Mouse (Mus musculus) cortical plate, adult 2 months (tissue): ENCODE results near the gene Gpr153. TPM values are rescaled to one million over a fixed set of nuclear protein-coding genes. Genes with fewer than 3 reads are reported as not detected.
A peak's percentile ranks its signal among the peaks of the same experiment; 100 is the strongest.

Source experiments
- H3K27ac ChIP-seq: fragments of 200-500 bp; 2 replicates; pipeline ENCODE4 v1.5.1; 2012; ENCODE audit warnings: low read length, control low read depth, inconsistent platforms; ENCODE audit not compliant: insufficient read depth
- H3K4me1 ChIP-seq: fragments of 200-500 bp; 2 replicates; pipeline ENCODE4 v1.6.1; 2011; ENCODE audit warnings: low read length; ENCODE audit not compliant: control insufficient read depth, insufficient read depth
- H3K4me3 ChIP-seq: fragments of 200-500 bp; 2 replicates; pipeline ENCODE4 v1.5.1; 2011; ENCODE audit warnings: mild to moderate bottlenecking, low read length, control low read depth; ENCODE audit not compliant: insufficient read depth
- CTCF ChIP-seq: fragments of 200-500 bp; IDR thresholded peaks from 2 replicates; pipeline ENCODE4 v1.5.1; 2011; ENCODE audit warnings: mild to moderate bottlenecking, control low read depth, low read length; ENCODE audit not compliant: insufficient read depth; ENCODE audit errors: extremely low read depth
- POLR2A ChIP-seq: fragments of 200-500 bp; IDR thresholded peaks from 2 replicates; pipeline ENCODE4 v1.6.1; 2011; ENCODE audit warnings: mild to moderate bottlenecking, low read length, control low read depth; ENCODE audit not compliant: insufficient read depth; ENCODE audit errors: extremely low read depth
- polyA plus RNA-seq: library from polyadenylated mRNA; depleted of rRNA; stranded (reverse); fragments of >200 nt; gene quantifications from 2 replicates; pipeline ENCODE4 v1.2.3, GENCODE M21; 2012; rRNA removed

Gpr153 gene
- polyA plus RNA-seq, 1 experiment = 25.9 TPM

- no peak within 1 kb of the TSS for H3K27ac ChIP-seq
- TF ChIP-seq POLR2A (peak; percentile 74), CTCF (no peak)
- peak within 1 kb of the TSS; percentile 46 for H3K4me3 ChIP-seq
- H3K4me1 ChIP-seq = peaks cover 4% of the 10 kb centered on the region; the same call in 1 of the 2 replicates
These were observed 51.8 kb downstream of the Gpr153 start, which contains the start of gene Rpl22 for GRCm38 (mm10) chr4:152325574-152326411. Gene Rpl22 (plus strand): TSS chr4:152325742.

GRCm38 (mm10) chr4:152326543-152326942, 52.5 kb downstream of the Gpr153 start:
- H3K4me1 ChIP-seq = peaks cover 4% of the 10 kb centered on the region; the same call in 1 of the 2 replicates
- peak overlapping the region; percentile 46 for H3K4me3 ChIP-seq
- TF ChIP-seq POLR2A (no peak), CTCF (no peak)
- H3K27ac ChIP-seq = no peak overlapping the region

DNA sequence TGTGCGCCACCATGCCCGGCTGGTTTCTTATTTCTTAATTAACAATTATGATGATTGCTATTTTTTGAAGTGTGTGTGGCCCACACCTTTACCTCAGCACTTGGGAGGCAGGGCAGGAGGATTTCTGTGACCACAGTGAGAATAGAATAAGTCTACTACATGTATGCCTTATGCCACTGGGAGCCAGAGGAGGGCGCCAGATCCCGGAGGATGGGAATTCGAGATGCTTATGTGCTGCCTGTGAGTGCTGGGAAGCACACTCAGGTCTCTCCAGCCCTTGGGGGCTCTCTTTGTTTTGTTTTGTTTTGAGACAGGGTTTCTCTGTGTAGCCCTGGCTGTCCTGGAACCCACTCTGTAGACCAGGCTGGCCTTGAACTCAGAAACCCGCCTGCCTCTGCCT, 54.7 kb downstream of the Gpr153 start:
- H3K4me1 ChIP-seq = peaks cover 4% of the 10 kb centered on the region; the same call in 1 of the 2 replicates
- no peak overlapping the region for H3K4me3 ChIP-seq
- no peak overlapping the region for H3K27ac ChIP-seq
- no peak for TF ChIP-seq POLR2A
- TF ChIP-seq CTCF = peak; percentile 29

DNA sequence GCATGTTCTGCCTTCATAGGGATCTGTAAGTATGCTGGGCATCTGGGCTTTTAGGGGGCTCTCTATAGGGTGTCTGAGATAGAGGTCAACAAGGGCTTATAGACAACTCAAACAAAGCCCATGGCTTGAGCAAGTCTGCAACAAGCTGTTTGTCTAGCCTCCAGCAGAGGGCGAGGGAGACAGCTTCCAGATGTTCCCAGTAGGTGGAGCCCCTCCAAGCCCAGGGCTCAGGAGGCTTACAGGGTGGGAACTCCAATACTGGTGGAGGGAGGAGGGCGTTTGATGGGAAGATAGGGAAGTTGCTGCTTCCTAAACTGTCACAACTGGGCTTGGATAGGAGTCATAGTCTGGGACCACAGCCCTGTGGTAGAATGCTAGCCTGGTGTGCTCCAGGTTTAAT, 58.9 kb downstream of the Gpr153 start:
- Histone ChIP-seq H3K4me3 (no peak overlapping the region), H3K27ac (no peak overlapping the region), H3K4me1 (no peaks in the 10 kb centered on the region)
- TF ChIP-seq CTCF = peak; percentile 100
- TF ChIP-seq POLR2A = no peak

DNA sequence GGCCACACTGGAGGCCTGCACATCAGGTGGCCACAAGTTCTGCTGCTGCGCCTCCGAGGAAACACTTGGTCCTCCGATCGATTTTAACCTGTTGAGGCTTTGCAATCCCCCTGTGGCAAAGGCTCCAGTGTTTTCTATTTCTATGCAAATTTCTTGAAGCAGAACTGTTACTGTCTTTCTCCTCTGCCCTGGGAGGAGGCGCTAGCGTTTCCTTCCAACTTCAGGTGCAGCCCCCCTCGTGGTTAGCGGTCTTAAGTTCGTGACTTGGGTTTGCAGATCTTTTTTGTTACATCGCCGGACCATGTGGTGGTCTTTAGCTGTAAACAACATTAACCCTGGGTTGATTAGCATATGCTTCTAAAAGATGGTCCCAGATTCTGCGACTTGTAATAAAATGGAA, 59.6 kb downstream of the Gpr153 start:
- no peak overlapping the region for H3K27ac ChIP-seq
- no peaks in the 10 kb centered on the region for H3K4me1 ChIP-seq
- no peak overlapping the region for H3K4me3 ChIP-seq
- TF ChIP-seq POLR2A (no peak), CTCF (no peak)

Other genes starting within 250 kb of the Gpr153 start
- gene Zbtb48, start 246.6 kb upstream of the Gpr153 start, polyA plus RNA-seq = 13.7 and 19.1 TPM in 2 replicates
- 0.23 and 0.53 TPM in 2 replicates for gene Tas1r1, start 235.7 kb upstream of the Gpr153 start, polyA plus RNA-seq
- 16.7 and 17.1 TPM in 2 replicates for gene Nol9, start 234.9 kb upstream of the Gpr153 start, polyA plus RNA-seq
- 59.9 and 72.3 TPM in 2 replicates for gene Plekhg5, start 201.7 kb upstream of the Gpr153 start, polyA plus RNA-seq
- gene Tnfrsf25, start 158.3 kb upstream of the Gpr153 start, polyA plus RNA-seq = 12.7 and 14.7 TPM in 2 replicates
- gene Espn, start 121.9 kb upstream of the Gpr153 start, polyA plus RNA-seq = 1.8 and 2.6 TPM in 2 replicates
- not detected in 2 replicates for gene Hes2, start 115.4 kb upstream of the Gpr153 start, polyA plus RNA-seq
- gene Acot7, start 96.1 kb upstream of the Gpr153 start, polyA plus RNA-seq = 333 and 334 TPM in 2 replicates
- 1.1 and 1.2 TPM in 2 replicates for gene Hes3, start 17.4 kb downstream of the Gpr153 start, polyA plus RNA-seq
- 32.9 and 35.2 TPM in 2 replicates for gene Icmt, start 23.0 kb downstream of the Gpr153 start, polyA plus RNA-seq
- 22.2 and 25.0 TPM in 2 replicates for gene Rnf207, start 44.8 kb downstream of the Gpr153 start, polyA plus RNA-seq
- 201 and 216 TPM in 2 replicates for gene Rpl22, start 51.5 kb downstream of the Gpr153 start, polyA plus RNA-seq
- 67.5 and 75.5 TPM in 2 replicates for gene Chd5, start 64.4 kb downstream of the Gpr153 start, polyA plus RNA-seq
- gene Nphp4, start 202.5 kb downstream of the Gpr153 start, polyA plus RNA-seq = 14.8 and 15.7 TPM in 2 replicates
- 245 and 267 TPM in 2 replicates for gene Kcnab2, start 203.6 kb downstream of the Gpr153 start, polyA plus RNA-seq